ENCODE assay signal across 13 mouse cellular contexts in genomic region chr3:79897534-79898370, GRCm38 (mm10). TPM values are rescaled to one million over a fixed set of nuclear protein-coding genes. Genes with fewer than 3 reads are reported as not detected.
DNase-seq lines count a peak whose midpoint lies in the region; ATAC-seq and TF ChIP-seq lines count a peak whose summit lies in the region.
"Had no signal": no experiment of that assay in that cellular context is flagged by ENCODE, and none has a peak within 500 bp of the region (broad histone marks: within the 10 kb centered on the region; RNA-seq: fewer than 3 reads in every experiment).

No protein-coding gene starts in this region.

- no peaks in the 10 kb centered on the region for H3K27me3 ChIP-seq in heart, postnatal 0 days (ENCODE audit: control insufficient read depth, insufficient read depth, low read length)
- no peaks in the 10 kb centered on the region for H3K27me3 ChIP-seq in midbrain, embryonic 16.5 days (ENCODE audit: control insufficient read depth, insufficient read depth, low read depth, low read length)
- no peaks in the 10 kb centered on the region for H3K27me3 ChIP-seq in midbrain, embryonic 14.5 days (ENCODE audit: control insufficient read depth, insufficient read depth, low read length)
- no peaks in the 10 kb centered on the region for H3K27me3 ChIP-seq in neural tube, embryonic 14.5 days (ENCODE audit: control insufficient read depth, insufficient read depth, low read length)
- H3K27me3 ChIP-seq: liver, embryonic 12.5 days had no signal

- no peak for TF ChIP-seq EP300 in heart, postnatal 0 days (IDR thresholded peaks at IDR 0.05; ENCODE audit: low read depth)

- ATAC-seq in heart, postnatal 0 days (ENCODE audit: insufficient read depth, low read depth) = no peak
- peak; percentile 36; the same call in 1 of the 2 replicates for ATAC-seq in midbrain, embryonic 16.5 days
- ATAC-seq in midbrain, embryonic 14.5 days (ENCODE audit: low FRiP score, low TSS enrichment) = no peak
- ATAC-seq in neural tube, embryonic 14.5 days (ENCODE audit: low read depth) = peak; percentile 52; the same call in 1 of the 2 replicates
- ATAC-seq: liver, embryonic 12.5 days had no signal

- DNase-seq in cerebellum, postnatal 14 days = peak; percentile 37 to 46
- no peak for DNase-seq in cerebellum, postnatal 36 days
- no peak for DNase-seq in heart, postnatal 0 days (ENCODE audit: low spot score)
- no peak for DNase-seq in heart, postnatal 10 days
- DNase-seq in midbrain, embryonic 14.5 days = no peak
- DNase-seq in spleen, postnatal 36 days (ENCODE audit: low spot score in 2 of 2) = no peak
- DNase-seq: cerebellum, adult 11 months; kidney, adult 18-20 months had no signal

- no peaks in the 10 kb centered on the region for H3K9me3 ChIP-seq in heart, postnatal 0 days (replicated peaks; ENCODE audit: control insufficient read depth, low read length)
- no peaks in the 10 kb centered on the region for H3K9me3 ChIP-seq in midbrain, embryonic 16.5 days (replicated peaks; ENCODE audit: control insufficient read depth, low read length, poor library complexity, severe bottlenecking)
- no peaks in the 10 kb centered on the region for H3K9me3 ChIP-seq in midbrain, embryonic 14.5 days (ENCODE audit: control insufficient read depth, low read length)
- H3K9me3 ChIP-seq in neural tube, embryonic 14.5 days (ENCODE audit: control insufficient read depth, low read length) = no peaks in the 10 kb centered on the region
- H3K9me3 ChIP-seq: G1E; liver, embryonic 12.5 days had no signal

- no peak overlapping the region for H3K9ac ChIP-seq in heart, postnatal 0 days (replicated peaks; ENCODE audit: low read depth, low read length)
- no peak overlapping the region for H3K9ac ChIP-seq in midbrain, embryonic 16.5 days (ENCODE audit: low read depth, low read length)
- no peak overlapping the region for H3K9ac ChIP-seq in midbrain, embryonic 14.5 days (replicated peaks; ENCODE audit: low read length)
- no peak overlapping the region for H3K9ac ChIP-seq in neural tube, embryonic 14.5 days (replicated peaks; ENCODE audit: low read depth, low read length)
- H3K9ac ChIP-seq: liver, embryonic 12.5 days had no signal

- H3K4me3 ChIP-seq in heart, postnatal 0 days (ENCODE audit: low read depth, low read length) = no peak overlapping the region
- H3K4me3 ChIP-seq in midbrain, embryonic 16.5 days (ENCODE audit: low read depth, low read length) = no peak overlapping the region
- no peak overlapping the region for H3K4me3 ChIP-seq in midbrain, embryonic 14.5 days (replicated peaks; ENCODE audit: low read depth, low read length)
- no peak overlapping the region for H3K4me3 ChIP-seq in neural tube, embryonic 14.5 days (ENCODE audit: low read depth, low read length)
- H3K4me3 ChIP-seq: liver, embryonic 12.5 days had no signal

- no peak overlapping the region for H3K4me2 ChIP-seq in heart, postnatal 0 days (ENCODE audit: low read depth, low read length)
- no peak overlapping the region for H3K4me2 ChIP-seq in midbrain, embryonic 16.5 days (ENCODE audit: low read length)
- H3K4me2 ChIP-seq in midbrain, embryonic 14.5 days (ENCODE audit: low read length) = no peak overlapping the region
- no peak overlapping the region for H3K4me2 ChIP-seq in neural tube, embryonic 14.5 days (ENCODE audit: low read depth, low read length)
- H3K4me2 ChIP-seq: liver, embryonic 12.5 days; midbrain, embryonic 11.5 days had no signal

- intact Hi-C loops in heart, postnatal 10 days (cut with DNase I) = no loop called here

- no peak for TF ChIP-seq CTCF in heart, postnatal 0 days (IDR thresholded peaks at IDR 0.05; ENCODE audit: low read depth)

- peak overlapping the region; percentile 51 for H3K27ac ChIP-seq in heart, postnatal 0 days (ENCODE audit: low read depth)
- no peak overlapping the region for H3K27ac ChIP-seq in midbrain, embryonic 16.5 days (ENCODE audit: low read length)
- H3K27ac ChIP-seq in midbrain, embryonic 14.5 days (replicated peaks; ENCODE audit: low read depth, low read length) = no peak overlapping the region
- no peak overlapping the region; the same call in 1 of the 2 replicates for H3K27ac ChIP-seq in neural tube, embryonic 14.5 days (ENCODE audit: low read depth, low read length)
- H3K27ac ChIP-seq: liver, embryonic 12.5 days had no signal

- peaks cover 27% of the 10 kb centered on the region for H3K4me1 ChIP-seq in heart, postnatal 0 days (ENCODE audit: control insufficient read depth, insufficient read depth)
- 0 out of 2 replicates have a peak, but pooled peaks cover 2% of the 10 kb centered on the region for H3K4me1 ChIP-seq in midbrain, embryonic 16.5 days (ENCODE audit: control insufficient read depth, insufficient read depth, low read length)
- no peaks in the 10 kb centered on the region for H3K4me1 ChIP-seq in midbrain, embryonic 14.5 days (ENCODE audit: control insufficient read depth, insufficient read depth, low read length)
- H3K4me1 ChIP-seq in neural tube, embryonic 14.5 days (ENCODE audit: control insufficient read depth, insufficient read depth, low read length) = no peaks in the 10 kb centered on the region
- H3K4me1 ChIP-seq: liver, embryonic 12.5 days had no signal

- WGBS in heart, postnatal 0 days = 59% methylated on average over 13 of the region's 13 CpGs
- 63% methylated on average over 13 of the region's 13 CpGs for WGBS in midbrain, embryonic 16.5 days
- 64% methylated on average over 13 of the region's 13 CpGs for WGBS in midbrain, embryonic 14.5 days
- 53% methylated on average over 13 of the region's 13 CpGs for WGBS in neural tube, embryonic 14.5 days

- H3K36me3 ChIP-seq in heart, postnatal 0 days (replicated peaks; ENCODE audit: control insufficient read depth, insufficient read depth, low read length) = peaks cover 22% of the 10 kb centered on the region; the same call in 1 of the 2 replicates
- no peaks in the 10 kb centered on the region for H3K36me3 ChIP-seq in midbrain, embryonic 16.5 days (ENCODE audit: control insufficient read depth, insufficient read depth, low read length)
- no peaks in the 10 kb centered on the region for H3K36me3 ChIP-seq in midbrain, embryonic 14.5 days (ENCODE audit: control insufficient read depth, insufficient read depth, low read length)
- H3K36me3 ChIP-seq in neural tube, embryonic 14.5 days (ENCODE audit: control insufficient read depth, insufficient read depth, low read length) = no peaks in the 10 kb centered on the region
- H3K36me3 ChIP-seq: liver, embryonic 12.5 days had no signal

RNA-seq across cellular contexts. Expression of gene Fam198b, which starts 13.4 kb away (rescaled TPM):
- 110 and 114 TPM in 2 replicates for total RNA-seq in heart, postnatal 0 days (2014; rRNA removed; ENCODE audit: low replicate concordance)
- 45.7 and 51.9 TPM in 2 replicates for polyA plus RNA-seq in heart, postnatal 0 days (2015; fragmentation: Nextera tagmentation; extraction: Ambion mirVana)
- 10 to 100 TPM; 73.6 to 85.2 TPM for total RNA-seq in heart, postnatal 10 days (2021)
- 0.59 and 0.80 TPM in 2 replicates for polyA plus RNA-seq in midbrain, embryonic 16.5 days (2015; fragmentation: Nextera tagmentation; extraction: Ambion mirVana)
- polyA plus RNA-seq in midbrain, embryonic 14.5 days (2014; fragmentation: Nextera tagmentation; extraction: Ambion mirVana) = 0.72 and 0.77 TPM in 2 replicates
- 2.0 and 4.9 TPM in 2 replicates for polyA plus RNA-seq in neural tube, embryonic 14.5 days (2014; fragmentation: Nextera tagmentation; extraction: Ambion mirVana)

RNA-seq across cellular contexts. Expression of gene Tmem144, which starts 45.2 kb away (rescaled TPM):
- total RNA-seq in heart, postnatal 0 days (2014; rRNA removed; ENCODE audit: low replicate concordance) = 7.9 and 15.1 TPM in 2 replicates
- polyA plus RNA-seq in heart, postnatal 0 days (2015; fragmentation: Nextera tagmentation; extraction: Ambion mirVana) = 11.3 and 12.2 TPM in 2 replicates
- 1 to 10 TPM; 9.4 to 9.7 TPM for total RNA-seq in heart, postnatal 10 days (2021)
- polyA plus RNA-seq in midbrain, embryonic 16.5 days (2015; fragmentation: Nextera tagmentation; extraction: Ambion mirVana) = 1.2 and 1.3 TPM in 2 replicates
- 0.39 and 0.97 TPM in 2 replicates for polyA plus RNA-seq in midbrain, embryonic 14.5 days (2014; fragmentation: Nextera tagmentation; extraction: Ambion mirVana)
- polyA plus RNA-seq in neural tube, embryonic 14.5 days (2014; fragmentation: Nextera tagmentation; extraction: Ambion mirVana) = 1.2 and 1.4 TPM in 2 replicates

Comparison
In these comparisons a context has a peak if more than half of its experiments do, and no peak if none do; other contexts are left out.
1. DNase-seq: peak in cerebellum, postnatal 14 days (2 of 2); none in cerebellum, postnatal 36 days (0 of 2), heart, postnatal 0 days (single experiment), heart, postnatal 10 days (0 of 2), midbrain, embryonic 14.5 days (single experiment) and spleen, postnatal 36 days (0 of 2).
2. ATAC-seq: peak in midbrain, embryonic 16.5 days (single experiment) and neural tube, embryonic 14.5 days (single experiment); none in heart, postnatal 0 days (single experiment) and midbrain, embryonic 14.5 days (single experiment).